Mouse (Mus musculus): ENCODE results near the gene Npas3. TPM values are rescaled to one million over a fixed set of nuclear protein-coding genes. Genes with fewer than 3 reads are reported as not detected.

Npas3 gene
- 16.7 and 17.3 TPM in 2 replicates for polyA plus RNA-seq (2012; rRNA removed)

DNA sequence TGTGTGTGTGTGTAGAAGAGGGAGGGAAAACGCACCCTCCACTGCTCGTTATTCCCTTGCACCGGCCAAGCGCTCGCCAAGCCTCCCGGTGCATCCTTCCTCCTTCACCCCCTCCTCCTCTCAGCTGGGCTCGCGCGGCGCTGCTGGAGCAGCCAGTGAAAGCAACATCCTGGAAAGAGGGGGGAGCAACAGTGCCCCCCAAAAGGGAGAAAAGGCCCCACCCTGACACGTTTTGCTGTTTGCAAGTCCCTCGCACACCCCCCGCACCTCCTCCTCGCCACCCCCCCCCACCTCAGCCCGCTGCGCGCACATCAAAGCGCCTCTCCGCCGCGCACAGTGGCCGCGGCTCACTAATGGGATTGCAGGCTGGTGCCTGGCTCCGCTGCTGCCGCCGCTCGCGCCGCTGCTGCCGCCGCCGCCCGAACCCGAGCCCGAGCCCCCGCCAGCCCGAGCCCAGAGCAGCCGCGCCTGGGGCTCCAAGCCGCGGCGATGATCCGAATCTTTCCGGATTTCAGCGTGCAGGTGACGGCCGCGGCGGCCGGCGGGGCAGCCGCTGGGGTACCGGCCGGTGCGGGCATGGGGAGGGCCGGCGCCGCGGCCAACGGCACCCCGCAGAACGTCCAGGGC lies at the start of gene Npas3:
Gene Npas3 (plus strand): TSS at position 577 of the 627 bp plus-strand sequence.

